Mouse (Mus musculus) heart, postnatal 10 days (tissue): ENCODE data around the gene Col4a1. TPM values are rescaled to one million over a fixed set of nuclear protein-coding genes. Genes with fewer than 3 reads are reported as not detected.

ENCODE experiments used
- DNase-seq, 2 experiments: peaks; one replicate each; pipeline ENCODE4 v3.0.0; 2021
- intact Hi-C: fragments of 180-260 bp; cut with DNase I; formaldehyde crosslinking; loops from one replicate; pipeline ENCODE4 v1.15.1; 2025
- total RNA-seq, 2 experiments: library from RNA; stranded (reverse); gene quantifications; 2 replicates each; pipeline ENCODE4 v1.2.3; 2021

Col4a1 gene
- total RNA-seq, 2 experiments from 2014 or later = 1,260 to 1,378 TPM

DNA sequence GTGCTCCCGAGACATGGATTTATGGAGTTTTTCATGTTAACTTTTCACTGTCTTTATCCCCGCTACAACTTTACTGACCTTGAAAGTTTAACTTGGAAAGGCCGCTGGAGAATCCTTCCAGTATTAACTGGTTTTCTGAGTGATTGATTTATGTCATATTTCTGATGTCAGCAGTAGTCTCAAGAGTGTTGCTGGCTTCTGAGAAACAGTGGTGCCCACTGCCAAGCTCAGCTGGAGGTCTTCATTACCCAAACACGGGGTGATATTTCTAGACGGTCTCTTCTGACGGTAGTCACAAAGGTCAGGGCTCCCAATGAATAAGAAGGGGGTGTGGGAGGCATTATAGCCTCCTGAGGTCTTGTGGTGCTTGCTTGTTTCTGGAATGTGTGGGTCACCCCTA, 21.1 kb upstream of the Col4a1 start:
- intact Hi-C loops = loop anchor here (5.0 kb wide), 1 partner anchor 49 kb away; no protein-coding TSS in a partner anchor
- no peak for DNase-seq

DNA sequence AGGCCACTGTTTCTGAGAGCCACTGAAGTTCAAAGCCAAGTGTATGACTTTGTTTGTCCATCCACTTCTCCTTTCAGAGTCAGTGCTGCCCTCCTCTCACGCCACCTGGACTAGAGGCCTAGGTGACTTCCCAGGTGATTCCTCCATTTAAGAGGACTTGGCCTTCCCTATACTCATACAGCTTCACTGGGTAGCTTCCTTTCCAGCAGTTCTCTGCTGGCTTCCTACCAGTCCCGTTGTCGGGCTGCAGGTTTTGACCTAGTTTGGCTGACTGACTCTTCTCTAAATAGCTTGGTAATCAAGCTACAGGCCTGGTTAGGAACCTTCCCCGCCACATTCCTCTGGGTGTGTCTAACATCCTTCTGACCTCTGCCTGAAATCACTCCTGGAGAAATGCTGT, 18.9 kb upstream of the Col4a1 start:
- DNase-seq = peak; percentile 82 to 84
- intact Hi-C loops = loop anchor here (5.0 kb wide), 1 partner anchor 51 kb away; no protein-coding TSS in a partner anchor

DNA sequence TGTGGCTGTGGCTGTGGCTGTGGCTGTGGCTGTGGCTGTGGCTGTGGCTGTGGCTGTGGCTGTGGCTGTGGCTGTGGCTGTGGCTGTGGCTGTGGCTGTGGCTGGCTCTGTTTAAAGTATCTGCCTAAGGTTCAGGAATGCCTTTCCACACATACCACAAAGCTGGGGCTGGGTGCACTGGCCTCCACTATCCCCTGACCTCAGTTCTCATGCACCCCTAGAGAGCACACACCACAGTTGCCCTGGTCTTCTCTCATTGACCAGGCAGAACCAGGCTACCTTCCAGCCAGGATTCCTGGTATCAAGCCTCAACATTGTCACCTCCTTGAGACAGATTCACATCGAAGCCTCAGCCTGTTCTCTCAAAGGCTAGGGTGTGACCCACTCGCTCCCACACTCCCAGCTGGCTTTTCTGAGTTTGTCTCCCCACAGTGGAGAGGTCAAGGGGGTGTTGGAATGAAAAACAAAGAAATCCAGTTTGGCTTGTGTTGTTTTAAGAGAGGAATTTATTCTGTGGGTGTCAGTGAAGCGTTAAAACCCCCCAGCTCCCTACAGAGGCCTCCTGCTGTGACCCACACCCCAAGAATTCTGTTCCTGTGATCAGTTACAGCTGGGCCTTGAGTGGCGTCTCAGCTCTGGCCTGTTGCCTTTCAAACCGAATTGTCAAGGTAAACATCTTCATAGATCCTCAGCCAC, 15.2 kb upstream of the Col4a1 start:
- intact Hi-C loops = no loop called here
- DNase-seq = no peak

- intact Hi-C loops = no loop called here
- no peak for DNase-seq
These were observed 14.7 kb upstream of the Col4a1 start for GRCm38 (mm10) chr8:11327298-11327697.

- intact Hi-C loops = no loop called here
- DNase-seq = peak in 1 of 2 experiments; percentile 54
These were observed 12.3 kb upstream of the Col4a1 start for GRCm38 (mm10) chr8:11324801-11325395.

GRCm38 (mm10) chr8:11323681-11324080, 11.1 kb upstream of the Col4a1 start:
- intact Hi-C loops = no loop called here
- DNase-seq = no peak

- DNase-seq = peak in 1 of 2 experiments; percentile 52
- intact Hi-C loops = no loop called here
These were observed 10.3 kb upstream of the Col4a1 start for GRCm38 (mm10) chr8:11322724-11323585.

GRCm38 (mm10) chr8:11321841-11322240, 9.2 kb upstream of the Col4a1 start:
- DNase-seq = no peak
- intact Hi-C loops = no loop called here

GRCm38 (mm10) chr8:11319405-11319804, 6.8 kb upstream of the Col4a1 start:
- intact Hi-C loops = no loop called here
- DNase-seq = no peak

DNA sequence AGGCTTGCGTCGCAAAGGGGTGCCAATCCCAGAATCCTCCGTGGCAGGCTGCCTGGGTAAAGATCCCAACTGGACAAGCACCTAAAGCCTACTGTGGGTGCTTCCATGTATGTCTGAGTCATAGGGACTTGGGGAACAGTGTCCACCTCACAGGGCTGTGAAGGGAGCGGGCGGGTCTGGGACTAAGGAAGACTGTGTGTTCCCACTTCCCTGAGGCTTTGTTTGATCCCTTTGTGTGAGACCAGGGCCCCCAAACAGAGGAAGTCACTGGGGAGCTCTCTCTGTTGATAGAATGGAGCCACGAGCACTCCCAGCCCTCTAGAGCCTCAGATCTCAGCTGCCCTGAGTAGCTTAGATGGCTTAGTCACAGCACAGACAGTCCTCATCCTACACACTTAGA, 3.5 kb upstream of the Col4a1 start:
- DNase-seq = no peak
- intact Hi-C loops = no loop called here

DNA sequence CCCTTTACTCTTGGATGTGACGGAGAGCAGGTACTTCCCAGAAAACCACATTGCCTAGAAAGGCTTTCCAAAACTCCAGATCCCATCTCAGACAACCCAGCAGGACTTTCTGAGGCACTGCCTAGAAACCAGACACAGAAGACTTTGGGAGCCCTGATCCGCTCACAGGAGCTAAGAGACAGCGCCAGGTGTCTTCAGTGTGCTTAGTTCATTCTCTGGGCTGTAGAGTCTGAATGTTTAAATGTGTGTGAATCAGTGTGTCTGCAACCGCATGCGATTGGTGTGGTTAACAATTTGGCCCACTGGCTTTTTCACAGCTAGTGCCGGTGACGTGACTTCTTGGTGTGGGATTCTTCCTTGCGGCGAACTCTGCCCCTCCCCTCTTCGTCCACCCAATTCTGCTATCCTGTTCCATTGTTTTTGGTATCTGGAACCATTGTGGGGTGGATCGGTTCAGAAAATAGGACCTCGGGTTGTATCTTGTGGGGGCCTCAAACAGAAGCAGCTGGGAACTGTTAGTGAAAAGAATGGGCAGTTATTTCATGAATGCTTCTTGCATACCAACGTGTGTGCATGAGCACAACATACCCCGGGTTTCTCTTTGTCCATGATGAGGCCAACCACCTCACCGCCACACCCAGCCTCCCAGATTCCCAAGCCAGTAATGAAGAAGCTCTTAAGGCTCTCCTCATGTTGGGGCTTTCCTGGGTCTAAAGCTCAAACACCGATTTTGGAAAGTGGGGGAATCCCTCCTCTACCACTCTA, 2.7 kb upstream of the Col4a1 start:
- intact Hi-C loops = no loop called here
- DNase-seq = no peak

DNA sequence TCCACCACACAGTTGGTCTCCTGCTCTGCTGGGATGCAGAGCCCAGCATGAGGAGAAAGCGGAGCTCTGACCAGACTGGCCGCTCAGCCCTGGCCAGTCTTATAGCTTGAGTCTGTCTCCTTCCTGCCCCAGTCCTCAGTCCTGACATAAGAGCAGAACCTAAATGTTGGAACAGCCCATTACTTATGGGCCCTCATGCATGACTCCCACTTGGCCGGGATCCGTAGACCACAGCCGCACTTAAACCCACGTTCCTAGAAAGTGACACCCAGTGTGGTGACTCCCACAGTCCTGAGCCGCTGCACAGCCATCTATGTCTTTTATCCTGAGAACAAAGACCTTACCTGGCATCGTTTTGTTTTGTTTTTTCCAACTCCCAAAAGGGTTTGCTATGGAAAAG, 2.0 kb upstream of the Col4a1 start:
- intact Hi-C loops = loop anchor here (5.0 kb wide), 1 partner anchor 37 kb away; no protein-coding TSS in a partner anchor
- DNase-seq = no peak

- intact Hi-C loops = loop anchor here (1.0 to 5.0 kb wide), 2 partner anchors 36 to 80 kb away; no protein-coding TSS in a partner anchor
- peak; percentile 72 for DNase-seq
These were observed 818 bp upstream of the Col4a1 start for GRCm38 (mm10) chr8:11313176-11314111.

GRCm38 (mm10) chr8:11311681-11312348, 811 bp downstream of the Col4a1 start:
- intact Hi-C loops = loop anchor here (1.0 to 5.0 kb wide), 2 partner anchors 35 to 70 kb away; no protein-coding TSS in a partner anchor
- DNase-seq = peak; percentile 79 to 82

- intact Hi-C loops = loop anchor here (5.0 kb wide), 1 partner anchor 33 kb away; no protein-coding TSS in a partner anchor
These were observed 2.6 kb downstream of the Col4a1 start for GRCm38 (mm10) chr8:11310049-11310448.

DNA sequence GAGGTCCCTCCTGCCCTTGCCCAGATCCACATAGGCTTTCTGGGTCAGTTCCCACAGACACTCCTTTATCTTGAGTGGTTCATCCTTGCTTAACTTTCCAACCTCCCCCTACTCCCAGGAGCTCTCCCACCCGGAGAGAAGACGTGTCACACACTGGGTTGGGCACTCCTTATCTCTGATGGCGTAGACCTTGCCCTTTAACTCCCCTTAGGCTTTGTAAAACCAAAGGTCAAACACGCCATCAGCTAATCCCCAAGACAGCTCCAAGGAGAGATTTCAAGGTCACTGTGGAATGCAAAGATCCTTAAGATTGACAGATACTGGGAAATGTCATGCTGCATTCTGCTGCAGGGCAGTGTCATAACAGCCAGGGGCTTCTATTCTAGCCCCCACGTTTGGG, 3.4 kb downstream of the Col4a1 start:
- intact Hi-C loops = loop anchor here (2.0 kb wide), 1 partner anchor 54 kb away; no protein-coding TSS in a partner anchor
- DNase-seq = no peak

More at GRCm38 (mm10) chr8:11310049-11310448, 2.6 kb downstream of the Col4a1 start:
- no peak for DNase-seq

GRCm38 (mm10) chr8:11308570-11308998, 4.0 kb downstream of the Col4a1 start:
- DNase-seq = peak in 1 of 2 experiments; percentile 39
- intact Hi-C loops = loop anchor here (2.0 kb wide), 1 partner anchor 54 kb away; no protein-coding TSS in a partner anchor

- intact Hi-C loops = no loop called here
- DNase-seq = no peak
These were observed 5.2 kb downstream of the Col4a1 start for GRCm38 (mm10) chr8:11307451-11307850.
